Mouse (Mus musculus) spleen, adult 12 weeks (tissue): ENCODE measurements around the gene Chpt1.
"Not testable (repeated sequence)": the region's sequence is repeated elsewhere in the genome, so short reads cannot be mapped to it uniquely, and the experiment has no call there.

ENCODE experiments used
- DNase-seq: peaks from one replicate; pipeline ENCODE4 v3.0.0; 2022; ENCODE audit warnings: low spot score

The Chpt1 gene

GRCm38 (mm10) chr10:88494959-88495587 lies 8.8 kb downstream of the Chpt1 start:
- no peak for DNase-seq

- DNase-seq = no peak
These were observed 11.2 kb downstream of the Chpt1 start for GRCm38 (mm10) chr10:88492658-88493057.

GRCm38 (mm10) chr10:88491632-88492031 lies 12.2 kb downstream of the Chpt1 start:
- DNase-seq = no peak

GRCm38 (mm10) chr10:88488629-88489028 lies 15.2 kb downstream of the Chpt1 start:
- no peak for DNase-seq

GRCm38 (mm10) chr10:88482866-88483265 lies 21.0 kb downstream of the Chpt1 start:
- DNase-seq = not testable (repeated sequence)

GRCm38 (mm10) chr10:88460122-88460820 lies 43.6 kb downstream of the Chpt1 start:
- DNase-seq = no peak

GRCm38 (mm10) chr10:88459502-88459992 lies 44.3 kb downstream of the Chpt1 start, which contains the start of gene Sycp3:
Gene Sycp3, plus strand, starts transcription at chr10:88459569.
- no peak for DNase-seq

GRCm38 (mm10) chr10:88457816-88458215 lies 46.1 kb downstream of the Chpt1 start:
- DNase-seq = no peak

GRCm38 (mm10) chr10:88451990-88452389 lies 51.9 kb downstream of the Chpt1 start:
- DNase-seq = no peak

- no peak for DNase-seq
These were observed 52.7 kb downstream of the Chpt1 start for GRCm38 (mm10) chr10:88451221-88451620.

GRCm38 (mm10) chr10:88441224-88441623 lies 62.6 kb downstream of the Chpt1 start:
- DNase-seq = no peak

GRCm38 (mm10) chr10:88427998-88428397 lies 75.9 kb downstream of the Chpt1 start:
- no peak for DNase-seq

- no peak for DNase-seq
These were observed 77.0 kb downstream of the Chpt1 start for GRCm38 (mm10) chr10:88426896-88427295.

- DNase-seq = no peak
These were observed 77.6 kb downstream of the Chpt1 start for GRCm38 (mm10) chr10:88426158-88426816.

- no peak for DNase-seq
These were observed 83.0 kb downstream of the Chpt1 start for GRCm38 (mm10) chr10:88420655-88421435.

GRCm38 (mm10) chr10:88420141-88420541 lies 83.7 kb downstream of the Chpt1 start:
- DNase-seq = no peak

GRCm38 (mm10) chr10:88417686-88418085 lies 86.2 kb downstream of the Chpt1 start:
- DNase-seq = no peak

- no peak for DNase-seq
These were observed 91.4 kb downstream of the Chpt1 start for GRCm38 (mm10) chr10:88412290-88412995.

GRCm38 (mm10) chr10:88409751-88410150 lies 94.1 kb downstream of the Chpt1 start:
- no peak for DNase-seq

- no peak for DNase-seq
These were observed 95.8 kb downstream of the Chpt1 start for GRCm38 (mm10) chr10:88407875-88408631.

- no peak for DNase-seq
These were observed 98.1 kb downstream of the Chpt1 start for GRCm38 (mm10) chr10:88405812-88406211.
